In the genomic region with DNA sequence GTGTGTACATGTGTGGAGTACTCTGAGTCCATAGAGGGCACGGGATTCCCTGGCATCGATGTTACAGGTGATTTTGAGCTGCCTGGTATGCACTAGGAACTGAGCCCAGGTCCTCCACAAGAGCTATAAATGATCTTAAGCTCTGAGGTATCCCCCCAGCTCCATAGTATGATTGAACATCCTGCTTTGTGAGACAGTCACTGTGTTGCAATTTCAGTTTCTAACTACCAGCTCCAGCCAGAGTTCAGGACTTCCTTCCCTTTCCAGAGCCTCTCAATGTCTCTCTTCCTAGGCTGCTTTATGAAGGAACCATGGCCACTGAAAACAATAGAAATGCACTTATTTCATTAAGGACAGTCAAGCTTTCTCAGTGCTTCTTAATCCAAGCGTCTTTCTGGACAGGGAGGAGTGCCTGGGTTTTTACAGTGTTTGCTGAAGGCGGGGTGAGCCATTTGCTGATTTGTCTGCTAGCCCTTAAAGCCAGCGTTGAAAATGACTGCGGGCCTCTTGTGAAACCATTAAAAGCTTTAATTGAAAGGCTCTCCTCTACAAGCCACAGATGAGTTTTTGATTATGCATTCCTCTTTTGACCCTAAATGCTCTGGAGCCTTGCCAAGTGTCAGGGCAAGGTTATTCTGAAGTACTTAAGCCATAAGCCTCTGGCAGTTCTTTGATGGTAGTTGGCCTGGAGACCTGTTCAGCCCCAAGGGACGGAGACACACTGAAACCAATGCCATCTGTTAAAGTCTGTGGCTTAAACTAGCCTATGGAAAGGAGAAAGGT, we compare ENCODE assay signal across 9 mouse cellular contexts.
DNase-seq lines count a peak whose midpoint lies in the region; ATAC-seq and TF ChIP-seq lines count a peak whose summit lies in the region.
"Had no signal": no experiment of that assay in that cellular context is flagged by ENCODE, and none has a peak within 500 bp of the region (broad histone marks: within the 10 kb centered on the region; RNA-seq: fewer than 3 reads in every experiment).

No protein-coding gene starts in this region.

- H3K27ac ChIP-seq in forebrain, embryonic 12.5 days, result 0 out of 2 replicates have a peak overlapping the region, but pooled peaks have one; percentile 47
- no peak overlapping the region for H3K27ac ChIP-seq in forebrain, embryonic 16.5 days (ENCODE audit: low read length)
- no peak overlapping the region for H3K27ac ChIP-seq in hindbrain, postnatal 0 days
- H3K27ac ChIP-seq in lung, embryonic 16.5 days (ENCODE audit: low read length), result peak overlapping the region; percentile 9; the same call in 1 of the 2 replicates

- no peak overlapping the region for H3K9ac ChIP-seq in forebrain, embryonic 12.5 days
- no peak overlapping the region for H3K9ac ChIP-seq in forebrain, embryonic 16.5 days (replicated peaks; ENCODE audit: low read depth, low read length)
- no peak overlapping the region for H3K9ac ChIP-seq in hindbrain, postnatal 0 days (replicated peaks; ENCODE audit: low read length)
- no peak overlapping the region for H3K9ac ChIP-seq in lung, embryonic 16.5 days (ENCODE audit: low read length)

- H3K9me3 ChIP-seq in forebrain, embryonic 12.5 days, result no peaks in the 10 kb centered on the region
- no peaks in the 10 kb centered on the region for H3K9me3 ChIP-seq in forebrain, embryonic 16.5 days (ENCODE audit: control insufficient read depth, low read length)
- H3K9me3 ChIP-seq in hindbrain, postnatal 0 days (ENCODE audit: low read length), result no peaks in the 10 kb centered on the region
- no peaks in the 10 kb centered on the region for H3K9me3 ChIP-seq in lung, embryonic 16.5 days (ENCODE audit: control insufficient read depth, low read length)

- H3K36me3 ChIP-seq in forebrain, embryonic 12.5 days (replicated peaks), result no peaks in the 10 kb centered on the region
- no peaks in the 10 kb centered on the region for H3K36me3 ChIP-seq in forebrain, embryonic 16.5 days (ENCODE audit: control insufficient read depth, insufficient read depth)
- no peaks in the 10 kb centered on the region for H3K36me3 ChIP-seq in hindbrain, postnatal 0 days (ENCODE audit: insufficient read depth, low read length)
- H3K36me3 ChIP-seq in lung, embryonic 16.5 days (ENCODE audit: control insufficient read depth, insufficient read depth, low read length), result no peaks in the 10 kb centered on the region

- no peak for TF ChIP-seq CTCF in hindbrain, postnatal 0 days (IDR thresholded peaks at IDR 0.05; ENCODE audit: low read depth)

- 45% methylated on average over 7 of the region's 7 CpGs for WGBS in forebrain, embryonic 12.5 days
- WGBS in forebrain, embryonic 16.5 days, result 36% methylated on average over 7 of the region's 7 CpGs
- 46% methylated on average over 7 of the region's 7 CpGs for WGBS in hindbrain, postnatal 0 days
- 36% methylated on average over 7 of the region's 7 CpGs for WGBS in lung, embryonic 16.5 days

- peak; percentile 19 for DNase-seq in ZHBTc4 (ENCODE audit: low read depth, low spot score)
- DNase-seq in hindbrain, postnatal 0 days (ENCODE audit: low spot score), result peak; percentile 60
- no peak for DNase-seq in ovary, adult 18-20 months (ENCODE audit: low spot score)
- no peak for DNase-seq in natural killer cell, adult 2 months (ENCODE audit: low spot score in 2 of 2)
- DNase-seq in heart, adult 8-10 months (ENCODE audit: low spot score), result no peak
- DNase-seq: cerebellum, postnatal 25 days had no signal

- H3K4me3 ChIP-seq in forebrain, embryonic 12.5 days (replicated peaks), result no peak overlapping the region
- no peak overlapping the region for H3K4me3 ChIP-seq in forebrain, embryonic 16.5 days (replicated peaks; ENCODE audit: low read length)
- H3K4me3 ChIP-seq in hindbrain, postnatal 0 days (ENCODE audit: low read length), result no peak overlapping the region
- no peak overlapping the region for H3K4me3 ChIP-seq in lung, embryonic 16.5 days (ENCODE audit: low read length)

- H3K27me3 ChIP-seq in forebrain, embryonic 12.5 days, result no peaks in the 10 kb centered on the region
- no peaks in the 10 kb centered on the region for H3K27me3 ChIP-seq in forebrain, embryonic 16.5 days (replicated peaks; ENCODE audit: control insufficient read depth, insufficient read depth, low read length)
- no peaks in the 10 kb centered on the region for H3K27me3 ChIP-seq in hindbrain, postnatal 0 days (ENCODE audit: insufficient read depth, low read length)
- no peaks in the 10 kb centered on the region for H3K27me3 ChIP-seq in lung, embryonic 16.5 days (ENCODE audit: control insufficient read depth, insufficient read depth, low read depth, low read length)

- no peak for ATAC-seq in forebrain, embryonic 12.5 days (ENCODE audit: low FRiP score)
- no peak for ATAC-seq in forebrain, embryonic 16.5 days
- ATAC-seq in hindbrain, postnatal 0 days, result no peak
- ATAC-seq in lung, embryonic 16.5 days (ENCODE audit: low read depth), result no peak

- peaks cover 9% of the 10 kb centered on the region for H3K4me1 ChIP-seq in forebrain, embryonic 12.5 days
- H3K4me1 ChIP-seq in forebrain, embryonic 16.5 days (replicated peaks; ENCODE audit: control insufficient read depth, insufficient read depth, low read length), result peaks cover 6% of the 10 kb centered on the region; the same call in 1 of the 2 replicates
- no peaks in the 10 kb centered on the region for H3K4me1 ChIP-seq in hindbrain, postnatal 0 days (ENCODE audit: insufficient read depth, low read length)
- H3K4me1 ChIP-seq in lung, embryonic 16.5 days (replicated peaks; ENCODE audit: control insufficient read depth, insufficient read depth, low read length), result peaks cover 4% of the 10 kb centered on the region; the same call in 1 of the 2 replicates

- H3K4me2 ChIP-seq in forebrain, embryonic 12.5 days, result no peak overlapping the region
- H3K4me2 ChIP-seq in forebrain, embryonic 16.5 days (ENCODE audit: low read length), result no peak overlapping the region
- no peak overlapping the region for H3K4me2 ChIP-seq in hindbrain, postnatal 0 days (ENCODE audit: low read depth, low read length)
- no peak overlapping the region for H3K4me2 ChIP-seq in lung, embryonic 16.5 days (ENCODE audit: low read depth, low read length)

Comparison
In these comparisons a context has a peak if more than half of its experiments do, and no peak if none do; other contexts are left out.
1. H3K27ac ChIP-seq: peak in forebrain, embryonic 12.5 days (single experiment) and lung, embryonic 16.5 days (single experiment); none in forebrain, embryonic 16.5 days (single experiment) and hindbrain, postnatal 0 days (single experiment).
2. DNase-seq: peak in ZHBTc4 (single experiment) and hindbrain, postnatal 0 days (single experiment); none in ovary, adult 18-20 months (single experiment), natural killer cell, adult 2 months (0 of 2) and heart, adult 8-10 months (single experiment).